Mouse (Mus musculus) liver, embryonic 13.5 days (tissue): ENCODE data around the gene Tns4. TPM values are rescaled to one million over a fixed set of nuclear protein-coding genes. Genes with fewer than 3 reads are reported as not detected.

Source experiments
- ATAC-seq: fragments of 200-750 bp; cut with Nextera tagmentation; 2 replicates; pipeline ENCODE4 v1.8.0; 2017; ENCODE audit warnings: low read depth, mild to moderate bottlenecking, moderate number of reproducible peaks, moderate library complexity
- DNase-seq: peaks from one replicate; pipeline ENCODE4 v3.0.0; 2022
- H3K27ac ChIP-seq: fragments of 300-500 bp; sonication (generic); 2 replicates; pipeline ENCODE4 v1.5.1; 2015; ENCODE audit warnings: moderate library complexity, mild to moderate bottlenecking, inconsistent platforms
- H3K27me3 ChIP-seq: fragments of 300-500 bp; sonication (generic); 2 replicates; pipeline ENCODE4 v1.6.1; 2015; ENCODE audit warnings: mild to moderate bottlenecking, inconsistent platforms
- H3K36me3 ChIP-seq: fragments of 300-500 bp; sonication (generic); 2 replicates; pipeline ENCODE4 v1.6.1; 2015; ENCODE audit warnings: mild to moderate bottlenecking, inconsistent platforms
- H3K4me1 ChIP-seq: fragments of 300-500 bp; sonication (generic); replicated peaks from 2 replicates; pipeline ENCODE4 v1.6.1; 2015; ENCODE audit warnings: inconsistent platforms
- H3K4me2 ChIP-seq: fragments of 300-500 bp; sonication (generic); 2 replicates; pipeline ENCODE4 v1.6.1; 2015; ENCODE audit warnings: inconsistent platforms, mild to moderate bottlenecking, moderate library complexity
- H3K4me3 ChIP-seq: fragments of 300-500 bp; sonication (generic); replicated peaks from 2 replicates; pipeline ENCODE4 v1.5.1; 2015; ENCODE audit warnings: mild to moderate bottlenecking, inconsistent platforms
- H3K9ac ChIP-seq: fragments of 300-500 bp; sonication (generic); 2 replicates; pipeline ENCODE4 v1.6.1; 2015; ENCODE audit warnings: mild to moderate bottlenecking, inconsistent platforms
- H3K9me3 ChIP-seq: fragments of 300-500 bp; sonication (generic); replicated peaks from 2 replicates; pipeline ENCODE4 v1.6.1; 2016; ENCODE audit warnings: inconsistent platforms
- WGBS: fragments of 180-500 bp; shearing (Covaris S2); methylation state at CpG from one replicate; pipeline ENCODE4 v1.1.7; 2015; ENCODE audit not compliant: insufficient replicate concordance; 5-methylcytosine and 5-hydroxymethylcytosine counted together
- polyA plus RNA-seq: library from polyadenylated mRNA; unstranded; fragments of >200 nt; fragmentation: Nextera tagmentation; extraction: Ambion mirVana; gene quantifications from 2 replicates; pipeline ENCODE4 v1.2.1, GENCODE M21; 2015

The Tns4 gene
- polyA plus RNA-seq, 1 experiment from 2014 or later = 0.32 TPM

- Histone ChIP-seq H3K4me3 (no peak overlapping the region), H3K4me2 (no peak overlapping the region), H3K36me3 (no peaks in the 10 kb centered on the region), H3K9me3 (no peaks in the 10 kb centered on the region), H3K27me3 (no peaks in the 10 kb centered on the region), H3K27ac (peak overlapping the region; percentile 7; the same call in 1 of the 2 replicates), H3K9ac (no peak overlapping the region), H3K4me1 (peaks cover 7% of the 10 kb centered on the region)
- DNase-seq = no peak
- no peak for ATAC-seq
- 58% methylated on average over 3 of the region's 3 CpGs for WGBS
These were observed 24.0 kb upstream of the Tns4 start for GRCm38 (mm10) chr11:99113111-99113510.

- H3K36me3 ChIP-seq = no peaks in the 10 kb centered on the region
- H3K9me3 ChIP-seq = no peaks in the 10 kb centered on the region
- H3K27me3 ChIP-seq = no peaks in the 10 kb centered on the region
- H3K27ac ChIP-seq = peak overlapping the region; percentile 7; the same call in 1 of the 2 replicates
- WGBS = 47% methylated on average over 5 of the region's 5 CpGs
- no peak overlapping the region for H3K4me2 ChIP-seq
- H3K4me1 ChIP-seq = peaks cover 7% of the 10 kb centered on the region
- DNase-seq (no peak), ATAC-seq (no peak)
- H3K4me3 ChIP-seq = no peak overlapping the region
- H3K9ac ChIP-seq = no peak overlapping the region
These were observed 23.6 kb upstream of the Tns4 start for GRCm38 (mm10) chr11:99112700-99113099.

- 75% methylated on average over 7 of the region's 7 CpGs for WGBS
These were observed 22.5 kb upstream of the Tns4 start for GRCm38 (mm10) chr11:99111631-99112030.

GRCm38 (mm10) chr11:99111155-99111554 lies 22.0 kb upstream of the Tns4 start:
- no peaks in the 10 kb centered on the region for H3K36me3 ChIP-seq
- no peak overlapping the region for H3K4me2 ChIP-seq
- H3K4me3 ChIP-seq = no peak overlapping the region
- H3K4me1 ChIP-seq = peaks cover 16% of the 10 kb centered on the region
- no peak for ATAC-seq
- no peaks in the 10 kb centered on the region for H3K9me3 ChIP-seq
- WGBS = 71% methylated on average over 11 of the region's 11 CpGs
- H3K27ac ChIP-seq = no peak overlapping the region
- H3K27me3 ChIP-seq = no peaks in the 10 kb centered on the region
- H3K9ac ChIP-seq = no peak overlapping the region
- DNase-seq = no peak

More at GRCm38 (mm10) chr11:99111631-99112030, 22.5 kb upstream of the Tns4 start:
- ATAC-seq = no peak
- Histone ChIP-seq H3K4me2 (no peak overlapping the region), H3K27me3 (no peaks in the 10 kb centered on the region), H3K4me3 (no peak overlapping the region), H3K9ac (no peak overlapping the region), H3K9me3 (no peaks in the 10 kb centered on the region), H3K4me1 (peaks cover 11% of the 10 kb centered on the region), H3K36me3 (no peaks in the 10 kb centered on the region), H3K27ac (no peak overlapping the region)
- DNase-seq = no peak

DNA sequence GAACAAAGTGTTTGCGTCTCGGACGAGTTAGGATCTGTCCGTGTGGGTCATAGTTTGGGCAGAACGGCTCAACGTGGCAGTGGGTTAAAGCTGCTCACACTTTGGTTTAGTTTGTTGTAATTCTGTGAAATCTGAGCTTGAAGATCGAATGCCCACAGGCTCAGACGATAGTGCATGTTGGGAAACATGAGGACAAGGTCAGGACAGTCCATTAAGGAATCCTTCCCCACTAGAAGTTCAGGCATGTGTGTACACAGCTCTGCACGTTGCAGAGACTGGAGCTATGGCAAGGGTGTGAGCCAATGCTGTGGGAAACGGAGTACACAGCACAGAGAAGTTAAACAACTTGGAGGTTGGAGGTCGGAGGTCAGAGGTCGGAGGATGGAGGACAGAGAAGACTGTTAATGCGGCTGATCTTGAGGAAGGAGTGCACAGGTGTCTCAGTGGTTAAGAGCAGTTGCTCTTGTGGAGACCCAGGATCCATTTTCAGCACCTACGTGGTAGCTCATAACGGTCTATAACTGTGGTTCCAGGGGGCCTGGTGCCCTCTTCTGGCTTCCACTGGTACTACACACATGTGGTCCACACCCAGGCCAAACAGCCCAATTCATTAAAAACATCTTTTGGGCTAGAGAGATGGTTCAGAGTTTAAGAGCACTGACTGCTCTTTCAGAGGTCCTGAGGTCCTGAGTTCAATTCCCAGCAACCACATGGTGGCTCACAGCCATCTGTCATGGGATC lies 21.4 kb upstream of the Tns4 start:
- Histone ChIP-seq H3K4me2 (no peak overlapping the region), H3K27ac (no peak overlapping the region), H3K4me3 (no peak overlapping the region), H3K9me3 (no peaks in the 10 kb centered on the region), H3K4me1 (peaks cover 22% of the 10 kb centered on the region), H3K9ac (no peak overlapping the region), H3K36me3 (no peaks in the 10 kb centered on the region), H3K27me3 (no peaks in the 10 kb centered on the region)
- ATAC-seq (no peak), DNase-seq (no peak)
- 76% methylated on average over 15 of the region's 15 CpGs for WGBS

DNA sequence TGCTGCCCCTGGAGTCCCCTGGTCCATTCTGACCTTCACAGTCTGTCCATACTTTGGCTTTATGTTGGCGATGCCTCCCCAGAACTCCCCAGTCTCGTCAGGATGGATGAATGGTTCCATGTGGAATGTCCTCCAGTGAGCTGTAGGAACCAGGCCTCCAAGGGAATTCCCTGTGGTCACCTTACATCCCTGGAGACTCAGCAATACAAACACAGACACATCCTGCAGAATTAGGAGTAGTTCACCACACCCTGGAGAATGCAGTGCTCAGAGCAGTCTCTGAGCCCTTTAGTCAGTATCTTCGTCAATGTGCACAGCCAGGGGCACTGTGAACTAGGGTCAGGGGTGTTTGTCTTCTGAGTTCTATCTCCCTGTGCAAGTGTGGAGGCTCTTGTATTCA lies 19.2 kb upstream of the Tns4 start:
- H3K27ac ChIP-seq = no peak overlapping the region
- WGBS = 61% methylated on average over 3 of the region's 3 CpGs
- DNase-seq (no peak), ATAC-seq (no peak)
- no peaks in the 10 kb centered on the region for H3K27me3 ChIP-seq
- H3K4me3 ChIP-seq = no peak overlapping the region
- no peaks in the 10 kb centered on the region for H3K36me3 ChIP-seq
- H3K4me2 ChIP-seq = no peak overlapping the region
- H3K9me3 ChIP-seq = no peaks in the 10 kb centered on the region
- no peak overlapping the region for H3K9ac ChIP-seq
- H3K4me1 ChIP-seq = peaks cover 32% of the 10 kb centered on the region

GRCm38 (mm10) chr11:99105981-99106726 lies 17.0 kb upstream of the Tns4 start:
- Histone ChIP-seq H3K9ac (no peak overlapping the region), H3K4me1 (peaks cover 24% of the 10 kb centered on the region), H3K36me3 (no peaks in the 10 kb centered on the region), H3K27ac (no peak overlapping the region), H3K4me2 (no peak overlapping the region), H3K9me3 (no peaks in the 10 kb centered on the region), H3K27me3 (no peaks in the 10 kb centered on the region), H3K4me3 (no peak overlapping the region)
- ATAC-seq (peak; percentile 30; the same call in 1 of the 2 replicates), DNase-seq (no peak)
- WGBS = 44% methylated on average over 12 of the region's 12 CpGs

DNA sequence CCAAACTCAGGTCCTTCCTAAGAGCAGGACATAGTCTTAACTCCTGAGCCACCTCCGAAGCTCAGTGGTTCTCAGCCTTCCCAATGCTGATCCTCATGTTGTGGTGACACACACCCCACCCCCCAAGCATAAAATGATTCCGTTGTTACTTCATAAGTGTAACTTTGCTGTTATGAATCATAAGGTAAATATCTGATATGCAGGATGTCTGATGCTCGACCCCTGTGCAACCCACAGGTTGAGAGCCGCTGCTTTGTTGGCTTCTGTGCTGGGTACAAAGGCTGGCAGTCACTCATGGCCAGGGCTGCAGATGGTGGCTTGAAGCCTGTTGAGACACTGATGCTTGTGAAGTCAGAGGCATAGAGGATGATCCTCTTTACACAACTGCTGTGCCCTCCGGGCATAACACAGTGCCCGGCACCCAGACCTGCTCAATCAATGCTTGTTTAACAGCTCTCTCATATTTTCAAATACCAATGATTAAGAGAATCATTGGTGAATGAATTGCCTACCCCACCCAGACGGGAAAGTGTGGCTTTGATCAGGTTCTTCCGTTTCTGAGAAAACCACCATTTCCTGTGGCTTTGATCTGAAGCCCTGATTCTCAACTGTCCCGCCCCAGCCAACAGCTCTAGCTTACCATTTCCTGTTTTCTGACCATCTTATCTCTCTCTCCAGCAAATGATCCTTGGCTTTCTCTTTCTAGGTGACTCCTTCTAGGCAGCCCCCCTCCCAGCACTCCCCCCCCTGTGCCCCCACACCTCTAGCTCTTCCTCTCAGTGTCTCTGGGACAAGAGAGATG lies 15.7 kb upstream of the Tns4 start:
- H3K4me3 ChIP-seq = no peak overlapping the region
- H3K4me2 ChIP-seq = no peak overlapping the region
- no peak overlapping the region for H3K27ac ChIP-seq
- H3K4me1 ChIP-seq = peaks cover 24% of the 10 kb centered on the region
- H3K9ac ChIP-seq = no peak overlapping the region
- no peak for DNase-seq
- no peaks in the 10 kb centered on the region for H3K27me3 ChIP-seq
- 26% methylated on average over 9 of the region's 9 CpGs for WGBS
- H3K9me3 ChIP-seq = no peaks in the 10 kb centered on the region
- no peaks in the 10 kb centered on the region for H3K36me3 ChIP-seq
- no peak for ATAC-seq

- Histone ChIP-seq H3K36me3 (no peaks in the 10 kb centered on the region), H3K27ac (no peak overlapping the region), H3K4me1 (peaks cover 24% of the 10 kb centered on the region), H3K27me3 (no peaks in the 10 kb centered on the region), H3K9me3 (no peaks in the 10 kb centered on the region), H3K4me2 (no peak overlapping the region), H3K4me3 (no peak overlapping the region), H3K9ac (no peak overlapping the region)
- ATAC-seq (no peak), DNase-seq (no peak)
- WGBS = 51% methylated on average over 9 of the region's 9 CpGs
These were observed 13.6 kb upstream of the Tns4 start for GRCm38 (mm10) chr11:99102575-99103270.

- H3K27ac ChIP-seq = no peak overlapping the region
- DNase-seq = no peak
- H3K36me3 ChIP-seq = no peaks in the 10 kb centered on the region
- no peaks in the 10 kb centered on the region for H3K27me3 ChIP-seq
- no peak for ATAC-seq
- H3K4me3 ChIP-seq = no peak overlapping the region
- H3K9me3 ChIP-seq = no peaks in the 10 kb centered on the region
- peaks cover 21% of the 10 kb centered on the region for H3K4me1 ChIP-seq
- WGBS = 51% methylated on average over 8 of the region's 8 CpGs
- no peak overlapping the region for H3K9ac ChIP-seq
- no peak overlapping the region for H3K4me2 ChIP-seq
These were observed 12.6 kb upstream of the Tns4 start for GRCm38 (mm10) chr11:99101693-99102092.

- DNase-seq = no peak
- Histone ChIP-seq H3K27ac (no peak overlapping the region), H3K9ac (no peak overlapping the region), H3K4me2 (no peak overlapping the region), H3K36me3 (no peaks in the 10 kb centered on the region), H3K4me3 (no peak overlapping the region), H3K9me3 (no peaks in the 10 kb centered on the region), H3K27me3 (no peaks in the 10 kb centered on the region), H3K4me1 (peaks cover 6% of the 10 kb centered on the region)
- no peak for ATAC-seq
- 31% methylated on average over 5 of the region's 5 CpGs for WGBS
These were observed 11.1 kb upstream of the Tns4 start for GRCm38 (mm10) chr11:99100215-99100614.
